Mouse (Mus musculus): ENCODE measurements around the gene Tomm40l. TPM values are rescaled to one million over a fixed set of nuclear protein-coding genes. Genes with fewer than 3 reads are reported as not detected.

Tomm40l gene
- polyA plus RNA-seq, 1 experiment, result 85.5 TPM

DNA sequence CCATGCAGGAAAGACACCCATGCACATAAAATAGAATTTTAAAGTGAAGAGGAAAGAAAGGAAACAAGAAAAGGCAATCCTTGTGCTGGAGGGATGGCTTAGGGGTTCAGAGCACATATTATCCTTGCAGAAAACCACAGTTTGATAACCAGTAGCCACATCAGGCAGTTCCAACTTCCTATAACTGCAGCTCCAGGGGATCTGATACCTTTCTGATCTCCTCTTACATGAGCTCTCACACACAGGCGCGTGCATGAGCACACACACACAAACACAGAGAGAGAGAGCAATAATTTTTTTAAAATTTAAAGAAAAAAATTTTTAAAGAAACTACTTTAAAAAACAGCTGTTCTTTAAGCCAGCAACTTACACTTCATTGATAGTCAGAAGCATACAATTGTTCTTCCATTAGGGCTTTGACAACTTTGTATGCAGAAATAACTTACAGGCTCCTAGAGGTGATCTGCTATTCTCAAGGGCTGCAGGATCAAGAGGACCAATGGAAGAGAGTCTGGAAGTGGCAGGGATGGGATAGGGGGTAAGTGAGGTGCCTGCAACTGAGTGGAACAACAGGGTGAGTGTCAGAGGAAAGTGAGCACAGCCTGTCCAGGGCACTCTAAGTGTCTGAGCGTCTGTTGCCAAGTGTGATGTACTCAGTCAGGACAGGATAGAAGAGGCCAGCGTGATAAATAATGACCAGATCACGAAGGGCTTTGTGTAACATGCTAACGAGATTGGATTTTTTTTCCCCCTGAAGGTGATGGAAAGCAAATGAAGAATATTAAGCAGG is 16.4 kb downstream of the Tomm40l start:
- Histone ChIP-seq H3K27me3 (ENCODE audit: control insufficient read depth, insufficient read depth, low read length) (peaks cover 1% of the 10 kb centered on the region; the same call in 1 of the 2 replicates), H3K27ac (ENCODE audit: insufficient read depth, low read length) (no peak overlapping the region), H3K4me3 (replicated peaks; ENCODE audit: insufficient read depth, low read depth, low read length) (no peak overlapping the region), H3K4me1 (ENCODE audit: control insufficient read depth, insufficient read depth, low read length) (no peaks in the 10 kb centered on the region)
- WGBS, result 74% methylated on average over 6 of the region's 6 CpGs
- no peak for DNase-seq
- TF ChIP-seq CTCF (IDR thresholded peaks at IDR 0.05; ENCODE audit: borderline replicate concordance, insufficient read depth, low read depth, low read length), result no peak
- no peak for TF ChIP-seq POLR2A (IDR thresholded peaks at IDR 0.05; ENCODE audit: borderline replicate concordance, insufficient read depth, low read length)

DNA sequence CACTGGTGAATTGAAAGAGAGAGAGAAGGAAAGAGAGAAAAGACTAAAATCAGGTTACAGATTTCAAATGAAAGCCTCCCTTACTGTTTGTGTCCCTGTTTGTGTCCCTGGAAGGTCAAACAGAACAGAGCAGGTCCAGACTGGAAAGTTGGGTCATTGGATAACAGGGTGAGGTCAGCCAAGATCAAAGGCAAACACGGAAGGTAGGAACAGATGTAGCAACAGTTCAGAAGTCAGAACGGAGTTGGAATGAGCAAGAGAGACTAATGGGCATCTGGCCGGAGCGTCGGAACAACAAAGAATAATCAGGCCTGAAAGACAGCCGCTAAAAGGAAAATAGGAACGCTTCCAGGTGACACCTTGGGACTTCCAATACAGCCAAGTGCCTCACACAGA is 18.1 kb downstream of the Tomm40l start:
- 57% methylated on average over 7 of the region's 7 CpGs for WGBS
- no peak overlapping the region for H3K27ac ChIP-seq (ENCODE audit: insufficient read depth, low read length)
- TF ChIP-seq CTCF (IDR thresholded peaks at IDR 0.05; ENCODE audit: borderline replicate concordance, insufficient read depth, low read depth, low read length), result no peak
- no peak for TF ChIP-seq POLR2A (IDR thresholded peaks at IDR 0.05; ENCODE audit: borderline replicate concordance, insufficient read depth, low read length)
- H3K4me1 ChIP-seq (ENCODE audit: control insufficient read depth, insufficient read depth, low read length), result no peaks in the 10 kb centered on the region
- no peak overlapping the region for H3K4me3 ChIP-seq (replicated peaks; ENCODE audit: insufficient read depth, low read depth, low read length)
- no peaks in the 10 kb centered on the region for H3K27me3 ChIP-seq (ENCODE audit: control insufficient read depth, insufficient read depth, low read length)
- no peak for DNase-seq

DNA sequence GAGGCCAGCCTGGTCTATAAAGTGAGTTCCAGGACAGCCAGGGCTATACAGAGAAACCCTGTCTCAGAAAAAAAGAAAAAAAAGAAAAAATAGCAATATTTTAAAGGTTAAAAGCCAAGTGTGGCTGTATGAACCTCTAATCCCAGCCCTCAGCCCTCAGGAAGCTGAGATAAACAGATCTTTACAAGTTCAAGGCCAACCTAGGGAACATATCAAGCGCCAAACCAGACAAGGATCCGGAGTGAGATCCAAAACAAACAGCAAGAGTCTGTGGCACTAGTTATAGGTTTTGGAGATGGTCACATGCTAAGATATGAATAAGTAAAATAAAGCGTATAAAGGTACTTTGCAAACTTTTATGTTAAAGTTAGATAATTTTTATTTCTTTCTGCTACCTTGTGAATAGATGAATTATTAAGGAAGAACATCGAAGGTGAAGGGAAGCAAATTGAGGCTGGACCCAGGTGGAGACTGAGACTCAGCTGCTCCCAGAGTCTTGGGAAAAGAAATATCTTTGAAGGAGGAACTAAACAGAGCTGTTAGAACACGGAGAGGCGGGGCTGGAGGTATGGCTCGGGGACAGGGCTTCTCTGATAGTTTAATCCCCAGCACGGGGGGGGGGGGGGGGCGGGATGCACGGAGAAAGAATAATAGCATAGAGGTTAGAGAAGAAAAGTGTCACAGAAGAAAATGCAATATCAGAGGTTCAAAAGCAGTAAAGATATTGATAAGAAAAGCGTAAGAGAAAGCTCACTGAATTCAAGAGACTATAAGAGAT is 18.7 kb downstream of the Tomm40l start:
- no peaks in the 10 kb centered on the region for H3K4me1 ChIP-seq (ENCODE audit: control insufficient read depth, insufficient read depth, low read length)
- no peak overlapping the region for H3K27ac ChIP-seq (ENCODE audit: insufficient read depth, low read length)
- 55% methylated on average over 11 of the region's 11 CpGs for WGBS
- no peak for DNase-seq
- no peak overlapping the region for H3K4me3 ChIP-seq (replicated peaks; ENCODE audit: insufficient read depth, low read depth, low read length)
- H3K27me3 ChIP-seq (ENCODE audit: control insufficient read depth, insufficient read depth, low read length), result no peaks in the 10 kb centered on the region
- TF ChIP-seq POLR2A (IDR thresholded peaks at IDR 0.05; ENCODE audit: borderline replicate concordance, insufficient read depth, low read length) (no peak), CTCF (IDR thresholded peaks at IDR 0.05; ENCODE audit: borderline replicate concordance, insufficient read depth, low read depth, low read length) (no peak)

DNA sequence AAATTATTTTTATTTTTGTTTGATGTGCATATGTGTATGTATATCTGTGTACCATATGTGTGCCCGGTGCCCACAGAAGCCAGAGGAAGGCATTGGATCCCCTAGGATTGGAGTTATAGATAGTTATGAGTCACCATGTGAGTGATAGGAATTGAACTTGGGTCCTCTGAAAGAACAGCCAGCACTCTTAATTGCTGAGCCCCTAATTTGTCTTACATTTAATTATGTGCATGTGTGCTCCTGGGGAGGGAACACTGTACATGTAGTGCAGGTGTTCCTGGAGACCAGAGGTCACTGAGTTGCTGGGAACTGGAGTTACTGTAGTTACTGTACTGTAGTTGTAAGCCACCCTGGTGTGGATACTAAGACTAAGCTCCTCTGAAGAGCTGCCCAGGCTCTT is 21.5 kb downstream of the Tomm40l start:
- Histone ChIP-seq H3K4me1 (ENCODE audit: control insufficient read depth, insufficient read depth, low read length) (no peaks in the 10 kb centered on the region), H3K4me3 (replicated peaks; ENCODE audit: insufficient read depth, low read depth, low read length) (no peak overlapping the region), H3K27ac (ENCODE audit: insufficient read depth, low read length) (no peak overlapping the region), H3K27me3 (ENCODE audit: control insufficient read depth, insufficient read depth, low read length) (no peaks in the 10 kb centered on the region; the same call in 1 of the 2 replicates)
- TF ChIP-seq CTCF (IDR thresholded peaks at IDR 0.05; ENCODE audit: borderline replicate concordance, insufficient read depth, low read depth, low read length), result no peak
- TF ChIP-seq POLR2A (IDR thresholded peaks at IDR 0.05; ENCODE audit: borderline replicate concordance, insufficient read depth, low read length), result no peak
- DNase-seq, result no peak
- WGBS, result 94% methylated on average over 1 of the region's 1 CpGs

DNA sequence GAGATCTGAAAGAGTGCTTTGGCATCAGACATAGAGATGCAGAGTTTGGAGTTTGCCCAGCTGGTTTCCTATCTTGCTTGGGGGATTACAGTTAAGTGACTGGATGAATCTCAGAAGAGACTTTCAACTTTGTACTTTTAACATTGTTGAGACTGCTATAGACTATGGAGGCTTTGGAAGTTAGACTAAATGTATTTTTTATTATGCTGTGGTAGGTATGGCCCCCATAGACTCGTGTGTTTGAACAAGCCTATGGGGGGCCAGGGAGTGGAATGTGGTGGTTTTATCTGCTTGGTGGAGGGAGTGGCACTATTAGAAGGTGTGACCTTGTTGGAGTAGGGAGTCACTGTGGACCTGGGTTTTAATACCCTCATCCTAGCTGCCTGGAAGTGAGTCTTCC is 22.8 kb downstream of the Tomm40l start:
- H3K27ac ChIP-seq (ENCODE audit: insufficient read depth, low read length), result no peak overlapping the region
- WGBS, result 48% methylated on average over 1 of the region's 1 CpGs
- no peaks in the 10 kb centered on the region; the same call in 1 of the 2 replicates for H3K27me3 ChIP-seq (ENCODE audit: control insufficient read depth, insufficient read depth, low read length)
- no peak overlapping the region for H3K4me3 ChIP-seq (replicated peaks; ENCODE audit: insufficient read depth, low read depth, low read length)
- no peak for TF ChIP-seq CTCF (IDR thresholded peaks at IDR 0.05; ENCODE audit: borderline replicate concordance, insufficient read depth, low read depth, low read length)
- TF ChIP-seq POLR2A (IDR thresholded peaks at IDR 0.05; ENCODE audit: borderline replicate concordance, insufficient read depth, low read length), result no peak
- no peaks in the 10 kb centered on the region for H3K4me1 ChIP-seq (ENCODE audit: control insufficient read depth, insufficient read depth, low read length)
- DNase-seq, result no peak

DNA sequence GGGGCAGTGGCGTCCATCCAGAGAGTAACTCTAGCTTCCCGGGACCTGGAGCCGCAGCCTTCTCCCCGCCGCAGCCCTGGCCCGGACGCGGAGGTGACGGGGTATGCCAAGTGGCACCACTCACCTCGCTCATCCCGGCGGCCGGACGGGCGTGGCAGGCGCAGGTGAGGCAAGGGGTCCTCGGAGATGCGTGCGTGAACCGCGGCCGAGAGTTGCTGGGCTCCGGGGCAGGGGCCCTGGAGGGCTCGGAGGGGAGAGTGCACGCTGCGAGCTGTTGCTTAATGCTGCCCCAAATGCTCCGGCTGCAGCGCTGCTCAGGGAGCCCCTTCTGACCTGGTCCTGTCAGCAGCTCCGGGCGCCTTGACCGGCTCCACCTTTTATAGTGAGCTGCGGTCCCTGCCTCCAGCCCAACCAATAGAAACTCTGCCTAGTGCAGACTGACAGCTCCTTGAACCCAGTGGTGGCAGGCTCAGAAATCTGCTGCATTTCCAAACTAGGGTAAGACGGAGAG is 26.4 kb downstream of the Tomm40l start, which contains the start of gene Pcp4l1:
TSS of gene Pcp4l1 (minus strand) at position 382 of the 511 bp plus-strand sequence.
- peak within 1 kb of the TSS; percentile 48 for H3K4me3 ChIP-seq (replicated peaks; ENCODE audit: insufficient read depth, low read depth, low read length)
- no peak within 1 kb of the TSS for H3K27ac ChIP-seq (ENCODE audit: insufficient read depth, low read length)
- peak; percentile 57 to 69 for DNase-seq
- WGBS, result under 1% methylated on average over 33 of the region's 33 CpGs
- no peaks in the 10 kb centered on the region; the same call in 1 of the 2 replicates for H3K27me3 ChIP-seq (ENCODE audit: control insufficient read depth, insufficient read depth, low read length)
- TF ChIP-seq CTCF (IDR thresholded peaks at IDR 0.05; ENCODE audit: borderline replicate concordance, insufficient read depth, low read depth, low read length), result no peak
- TF ChIP-seq POLR2A (IDR thresholded peaks at IDR 0.05; ENCODE audit: borderline replicate concordance, insufficient read depth, low read length), result no peak
- H3K4me1 ChIP-seq (ENCODE audit: control insufficient read depth, insufficient read depth, low read length), result no peaks in the 10 kb centered on the region; the same call in 1 of the 2 replicates

DNA sequence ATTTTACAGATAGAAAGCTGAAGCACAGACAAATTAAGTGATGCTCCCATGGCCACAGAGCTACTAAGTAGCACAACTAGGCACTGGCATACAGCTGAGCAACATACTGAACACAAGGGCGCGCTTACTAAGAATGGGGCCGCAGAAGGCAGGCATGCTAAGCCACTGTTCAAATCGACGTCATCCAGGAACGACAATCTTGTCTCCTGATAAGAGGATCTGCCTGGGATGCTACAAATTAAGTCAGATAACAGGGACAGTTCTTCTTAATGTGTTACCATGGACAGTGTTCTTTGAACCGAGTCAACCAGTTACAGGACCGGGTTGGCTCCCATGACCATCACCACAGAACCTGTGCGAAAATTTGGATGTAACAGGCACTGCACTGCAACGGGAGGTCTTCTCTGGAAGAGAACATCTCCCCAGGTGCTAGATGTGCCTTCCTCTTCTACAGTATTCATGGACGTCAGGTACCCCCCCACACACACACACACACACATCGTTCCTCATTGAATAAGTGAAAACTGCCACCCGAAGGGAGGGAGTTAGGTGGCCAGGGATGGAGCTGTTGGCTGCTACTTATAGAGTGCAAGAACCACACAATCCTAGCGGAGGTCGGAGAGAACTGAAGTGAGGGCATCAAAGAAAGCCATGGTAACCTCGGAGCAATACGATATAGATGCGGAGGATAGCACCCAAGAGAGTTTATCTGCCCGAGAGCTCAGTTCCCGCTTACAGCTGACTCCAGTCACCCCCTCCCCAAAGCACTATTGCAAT is 27.1 kb downstream of the Tomm40l start:
- no peak for TF ChIP-seq POLR2A (IDR thresholded peaks at IDR 0.05; ENCODE audit: borderline replicate concordance, insufficient read depth, low read length)
- Histone ChIP-seq H3K27me3 (ENCODE audit: control insufficient read depth, insufficient read depth, low read length) (no peaks in the 10 kb centered on the region; the same call in 1 of the 2 replicates), H3K4me1 (ENCODE audit: control insufficient read depth, insufficient read depth, low read length) (no peaks in the 10 kb centered on the region; the same call in 1 of the 2 replicates), H3K4me3 (replicated peaks; ENCODE audit: insufficient read depth, low read depth, low read length) (peak overlapping the region; percentile 48), H3K27ac (ENCODE audit: insufficient read depth, low read length) (no peak overlapping the region)
- no peak for DNase-seq
- 21% methylated on average over 20 of the region's 20 CpGs for WGBS
